Mouse (Mus musculus) CH12.LX (cell line): ENCODE measurements at regions not wholly inside any gene's neighbourhood (a gene's known extent, or its start where the extent isn't known, plus 50 kb on each side); places are given as distances from the start of the nearest gene placed in this dataset.

Experiments used
- CHD1 ChIP-seq: IDR thresholded peaks from 2 replicates; pipeline ENCODE4 v1.6.1; 2012; ENCODE audit warnings: low read depth, low read length, improper control_type of control experiment, inconsistent platforms
- CHD2 ChIP-seq: IDR thresholded peaks from 2 replicates; pipeline ENCODE4 v1.6.1; 2011; ENCODE audit warnings: low read length, improper control_type of control experiment
- CTCF ChIP-seq, 2 experiments: IDR thresholded peaks in 1 of 2; conservative IDR thresholded peaks in 1 of 2; 2 replicates each; pipeline ENCODE4 v1.5.1; 2011 to 2012; ENCODE audit warnings: low read depth in 2 of 2, low read length in 2 of 2, improper control_type of control experiment in 1 of 2, inconsistent platforms in 1 of 2, mild to moderate bottlenecking in 1 of 2, moderate library complexity in 1 of 2
- E2F4 ChIP-seq: IDR thresholded peaks from 2 replicates; pipeline ENCODE4 v1.6.1; 2011; ENCODE audit warnings: low read depth, low read length, improper control_type of control experiment; ENCODE audit not compliant: insufficient replicate concordance
- ELF1 ChIP-seq: IDR thresholded peaks from 2 replicates; pipeline ENCODE4 v1.6.1; 2014; ENCODE audit warnings: low read depth, mild to moderate bottlenecking, inconsistent platforms, low read length, improper control_type of control experiment
- EP300 ChIP-seq: IDR thresholded peaks from 2 replicates; pipeline ENCODE4 v1.6.1; 2011; ENCODE audit warnings: low read length, improper control_type of control experiment
- MAZ ChIP-seq: IDR thresholded peaks from 2 replicates; pipeline ENCODE4 v1.6.1; 2012; ENCODE audit warnings: low read depth, mild to moderate bottlenecking, inconsistent platforms, low read length, improper control_type of control experiment, moderate library complexity
- MXI1 ChIP-seq: IDR thresholded peaks from 2 replicates; pipeline ENCODE4 v1.6.1; 2011; ENCODE audit warnings: mild to moderate bottlenecking, low read depth, low read length, improper control_type of control experiment
- MYC ChIP-seq: IDR thresholded peaks from 2 replicates; pipeline ENCODE4 v1.6.1; 2011; ENCODE audit warnings: low read depth, mild to moderate bottlenecking, improper control_type of control experiment, low read length
- POLR2A ChIP-seq: IDR thresholded peaks from 2 replicates; pipeline ENCODE4 v1.6.1; 2011; ENCODE audit warnings: low read depth, mild to moderate bottlenecking, improper control_type of control experiment, low read length
- SIN3A ChIP-seq: IDR thresholded peaks from 2 replicates; pipeline ENCODE4 v1.6.1; 2012; ENCODE audit warnings: low read length, improper control_type of control experiment, inconsistent platforms
- TBP ChIP-seq: conservative IDR thresholded peaks from 2 replicates; pipeline ENCODE4 v1.6.1; 2011; ENCODE audit warnings: low read depth, low read length, improper control_type of control experiment
- ZNF384 ChIP-seq: IDR thresholded peaks from 2 replicates; pipeline ENCODE4 v1.6.1; 2012; ENCODE audit warnings: low read depth, low read length, improper control_type of control experiment, inconsistent platforms

GRCm38 (mm10) chr17:85932360-85933132 lies 212.4 kb downstream of the Srbd1 start:
- TF ChIP-seq TBP: no peak
- no peak for TF ChIP-seq EP300
- TF ChIP-seq CHD2: no peak
- no peak for TF ChIP-seq CHD1
- no peak for TF ChIP-seq ELF1
- no peak for TF ChIP-seq MAZ
- no peak for TF ChIP-seq MYC
- no peak for TF ChIP-seq E2F4
- TF ChIP-seq SIN3A: no peak
- TF ChIP-seq CTCF (conservative IDR thresholded peaks at IDR 0.05 in 1 of 2, IDR thresholded peaks at IDR 0.05 in 1 of 2; ENCODE audit: low read depth in 2 of 2, low read length in 2 of 2): no peak
- no peak for TF ChIP-seq ZNF384
- no peak for TF ChIP-seq MXI1
- no peak for TF ChIP-seq POLR2A
